Mouse (Mus musculus) MEL (cell line): Measurements from ENCODE around the gene Gm17018. TPM values are rescaled to one million over a fixed set of nuclear protein-coding genes. Genes with fewer than 3 reads are reported as not detected.

Experiments
- DNase-seq: peaks from one replicate; pipeline ENCODE4 v3.0.0; 2011; ENCODE audit warnings: low read depth, low spot score
- H3K27ac ChIP-seq: 2 replicates; pipeline ENCODE4 v1.5.1; 2012; ENCODE audit warnings: low read depth, mild to moderate bottlenecking, control low read depth, low read length, moderate library complexity; ENCODE audit not compliant: control insufficient read depth
- H3K27me3 ChIP-seq, 2 experiments: fragments of 150-350 bp in 1 of 2; sonication (generic) in 1 of 2; 2 replicates each; pipeline ENCODE4 v1.6.1; 2012; ENCODE audit warnings: low read length in 2 of 2, mild to moderate bottlenecking in 2 of 2, improper control_type of control experiment in 1 of 2, moderate library complexity in 1 of 2; ENCODE audit not compliant: insufficient read depth in 2 of 2, control insufficient read depth in 1 of 2
- H3K36me3 ChIP-seq, 2 experiments: 2 replicates each; pipeline ENCODE4 v1.6.1; 2012 to 2014; ENCODE audit warnings: low read length in 2 of 2, improper control_type of control experiment in 1 of 2, inconsistent platforms in 1 of 2, mild to moderate bottlenecking in 1 of 2; ENCODE audit not compliant: insufficient read depth in 2 of 2, control insufficient read depth in 1 of 2
- H3K4me1 ChIP-seq, 2 experiments: fragments of 150-350 bp in 1 of 2; sonication (generic) in 1 of 2; 2 replicates each; pipeline ENCODE4 v1.6.1; 2012; ENCODE audit warnings: low read length in 2 of 2, improper control_type of control experiment in 1 of 2, mild to moderate bottlenecking in 1 of 2; ENCODE audit not compliant: insufficient read depth in 2 of 2, control insufficient read depth in 1 of 2
- H3K4me3 ChIP-seq, 2 experiments: fragments of 150-350 bp in 1 of 2; sonication (generic) in 1 of 2; 2 replicates each; pipeline ENCODE4 v1.5.1; 2012; ENCODE audit warnings: low read depth in 2 of 2, low read length in 2 of 2, mild to moderate bottlenecking in 2 of 2, moderate library complexity in 2 of 2, control low read depth in 1 of 2, improper control_type of control experiment in 1 of 2; ENCODE audit not compliant: control insufficient read depth in 1 of 2, insufficient read depth in 1 of 2
- H3K79me2 ChIP-seq: 2 replicates; pipeline ENCODE4 v1.6.1; 2012; ENCODE audit warnings: mild to moderate bottlenecking, low read length, moderate library complexity; ENCODE audit not compliant: control insufficient read depth, poor library complexity, insufficient read depth
- H3K9ac ChIP-seq: 2 replicates; pipeline ENCODE4 v1.6.1; 2012; ENCODE audit warnings: low read depth, mild to moderate bottlenecking, control low read depth, low read length, moderate library complexity; ENCODE audit not compliant: control insufficient read depth, poor library complexity, severe bottlenecking
- H3K9me3 ChIP-seq: fragments of 150-350 bp; sonication (generic); replicated peaks from 2 replicates; pipeline ENCODE4 v1.6.1; 2012; ENCODE audit warnings: mild to moderate bottlenecking, low read length, improper control_type of control experiment, moderate library complexity; ENCODE audit not compliant: insufficient read depth
- BHLHE40 ChIP-seq: IDR thresholded peaks from 2 replicates; pipeline ENCODE4 v1.6.1; 2012; ENCODE audit warnings: low read depth, mild to moderate bottlenecking, inconsistent platforms, low read length, improper control_type of control experiment, borderline replicate concordance
- CHD1 ChIP-seq: IDR thresholded peaks from 2 replicates; pipeline ENCODE4 v1.6.1; 2012; ENCODE audit warnings: low read depth, mild to moderate bottlenecking, inconsistent platforms, low read length, improper control_type of control experiment
- CHD2 ChIP-seq: IDR thresholded peaks from 2 replicates; pipeline ENCODE4 v1.6.1; 2011; ENCODE audit warnings: low read length, improper control_type of control experiment
- CTCF ChIP-seq, 3 experiments: IDR thresholded peaks in 2 of 3; conservative IDR thresholded peaks in 1 of 3; 2 replicates each; pipeline ENCODE4 v1.5.1; 2011 to 2012; ENCODE audit warnings: low read length in 3 of 3, low read depth in 2 of 3, mild to moderate bottlenecking in 2 of 3, improper control_type of control experiment in 1 of 3, inconsistent platforms in 1 of 3, mixed read lengths in 1 of 3, moderate library complexity in 1 of 3; ENCODE audit not compliant: control insufficient read depth in 1 of 3, insufficient read depth in 1 of 3, poor library complexity in 1 of 3, severe bottlenecking in 1 of 3
- E2F4 ChIP-seq: IDR thresholded peaks from 2 replicates; pipeline ENCODE4 v1.6.1; 2011; ENCODE audit warnings: low read depth, low read length, improper control_type of control experiment, borderline replicate concordance
- ELF1 ChIP-seq: IDR thresholded peaks from 2 replicates; pipeline ENCODE4 v1.6.1; 2014; ENCODE audit warnings: low read depth, mild to moderate bottlenecking, inconsistent platforms, low read length, improper control_type of control experiment, moderate library complexity
- GATA1 ChIP-seq: IDR thresholded peaks from 2 replicates; pipeline ENCODE4 v1.6.1; 2011; ENCODE audit warnings: low read depth, low read length, improper control_type of control experiment
- HCFC1 ChIP-seq: IDR thresholded peaks from 2 replicates; pipeline ENCODE4 v1.6.1; 2012; ENCODE audit warnings: low read depth, mild to moderate bottlenecking, inconsistent platforms, low read length, improper control_type of control experiment, moderate library complexity
- JUND ChIP-seq: IDR thresholded peaks from 2 replicates; pipeline ENCODE4 v1.6.1; 2011; ENCODE audit warnings: low read depth, mild to moderate bottlenecking, improper control_type of control experiment, low read length
- MAZ ChIP-seq: IDR thresholded peaks from 2 replicates; pipeline ENCODE4 v1.6.1; 2012; ENCODE audit warnings: low read depth, mild to moderate bottlenecking, inconsistent platforms, low read length, improper control_type of control experiment
- MEF2A ChIP-seq: IDR thresholded peaks from 2 replicates; pipeline ENCODE4 v1.6.1; 2014; ENCODE audit warnings: low read depth, mild to moderate bottlenecking, inconsistent platforms, low read length, improper control_type of control experiment; ENCODE audit not compliant: poor library complexity, insufficient replicate concordance, severe bottlenecking; ENCODE audit errors: extremely low read depth
- MYB ChIP-seq: IDR thresholded peaks from 2 replicates; pipeline ENCODE4 v1.6.1; 2011; ENCODE audit warnings: mild to moderate bottlenecking, low read depth, low read length, improper control_type of control experiment
- NELFE ChIP-seq: IDR thresholded peaks from 2 replicates; pipeline ENCODE4 v1.6.1; 2011; ENCODE audit warnings: low read depth, low read length, improper control_type of control experiment
- POLR2A ChIP-seq, 2 experiments: IDR thresholded peaks; 2 replicates each; pipeline ENCODE4 v1.6.1; 2011 to 2012; ENCODE audit warnings: low read length in 2 of 2, mild to moderate bottlenecking in 2 of 2, control low read depth in 1 of 2, improper control_type of control experiment in 1 of 2, low read depth in 1 of 2, moderate library complexity in 1 of 2; ENCODE audit not compliant: control insufficient read depth in 1 of 2, insufficient read depth in 1 of 2, poor library complexity in 1 of 2
- POLR2AphosphoS2 ChIP-seq: IDR thresholded peaks from 2 replicates; pipeline ENCODE4 v1.6.1; 2011; ENCODE audit warnings: low read length, improper control_type of control experiment
- POLR2AphosphoS5 ChIP-seq: IDR thresholded peaks from 2 replicates; pipeline ENCODE4 v1.6.1; 2012; ENCODE audit warnings: low read depth, borderline replicate concordance, mild to moderate bottlenecking, inconsistent platforms, low read length, moderate library complexity, mixed read lengths
- RCOR1 ChIP-seq: IDR thresholded peaks from 2 replicates; pipeline ENCODE4 v1.6.1; 2012; ENCODE audit warnings: low read depth, mild to moderate bottlenecking, inconsistent platforms, low read length, improper control_type of control experiment
- SIN3A ChIP-seq: IDR thresholded peaks from 2 replicates; pipeline ENCODE4 v1.6.1; 2012; ENCODE audit warnings: low read length, improper control_type of control experiment, inconsistent platforms
- TAL1 ChIP-seq: IDR thresholded peaks from 2 replicates; pipeline ENCODE4 v1.6.1; 2012; ENCODE audit warnings: mild to moderate bottlenecking, inconsistent platforms, low read length, moderate library complexity, mixed read lengths
- TBP ChIP-seq: IDR thresholded peaks from 2 replicates; pipeline ENCODE4 v1.8.0; 2011; ENCODE audit warnings: low read depth, low read length, improper control_type of control experiment
- USF1 ChIP-seq: IDR thresholded peaks from 2 replicates; pipeline ENCODE4 v1.6.1; 2014; ENCODE audit warnings: low read depth, mild to moderate bottlenecking, inconsistent platforms, low read length, improper control_type of control experiment, moderate library complexity
- USF2 ChIP-seq, 2 experiments: IDR thresholded peaks; 2 replicates each; pipeline ENCODE4 v1.6.1; 2011 to 2012; ENCODE audit warnings: improper control_type of control experiment in 2 of 2, low read length in 2 of 2, borderline replicate concordance in 1 of 2, inconsistent platforms in 1 of 2, low read depth in 1 of 2, mild to moderate bottlenecking in 1 of 2; ENCODE audit not compliant: insufficient read depth in 1 of 2
- ZC3H11A ChIP-seq: IDR thresholded peaks from 2 replicates; pipeline ENCODE4 v1.6.1; 2012; ENCODE audit warnings: low read depth, mild to moderate bottlenecking, inconsistent platforms, low read length, improper control_type of control experiment
- ZMIZ1 ChIP-seq: IDR thresholded peaks from 2 replicates; pipeline ENCODE4 v1.6.1; 2012; ENCODE audit warnings: low read depth, mild to moderate bottlenecking, inconsistent platforms, low read length, improper control_type of control experiment, moderate library complexity
- polyA plus RNA-seq, 2 experiments: library from polyadenylated mRNA; stranded (reverse) in 1 of 2; unstranded in 1 of 2; fragments of >175 nt in 1 of 2; fragments of >200 nt in 1 of 2; gene quantifications; 2 replicates each; pipeline versions ENCODE4 v1.2.1 to v1.2.4; 2012; ENCODE audit warnings: low replicate concordance in 2 of 2, low read depth in 1 of 2; ENCODE audit not compliant: insufficient read length in 2 of 2, insufficient read depth in 1 of 2, missing spikeins in 1 of 2
- total RNA-seq: library from RNA; depleted of rRNA; stranded (reverse); fragments of 300-350 nt; gene quantifications from 2 replicates; pipeline ENCODE4 v1.2.3, GENCODE M21; 2012

Gm17018 gene
- total and polyA plus RNA-seq, 3 experiments: 34.9 to 62.6 TPM; not detected in 1

GRCm38 (mm10) chr19:45567367-45567766 is 7.0 kb downstream of the Gm17018 start:
- Histone ChIP-seq H3K4me1 (peaks cover 0 to 10% of the 10 kb centered on the region in 2 experiments; a peak in 2 of 4 replicates), H3K36me3 (no peaks in the 10 kb centered on the region), H3K9me3 (no peaks in the 10 kb centered on the region), H3K9ac (no peak overlapping the region), H3K27ac (no peak overlapping the region), H3K4me3 (no peak overlapping the region), H3K27me3 (no peaks in the 10 kb centered on the region)
- no peak for DNase-seq
- TF ChIP-seq TAL1 (no peak), HCFC1 (no peak), ZC3H11A (no peak), CHD2 (no peak), POLR2A (IDR thresholded peaks at IDR 0.05; ENCODE audit: control insufficient read depth in 1 of 2, insufficient read depth in 1 of 2, low read depth in 1 of 2, low read length in 2 of 2, poor library complexity in 1 of 2) (no peak), MAZ (no peak), SIN3A (no peak), E2F4 (no peak), MYB (no peak), POLR2AphosphoS2 (no peak), POLR2AphosphoS5 (no peak), ELF1 (no peak)
- TF ChIP-seq, all 39 proteins: peak for 0
- no peaks in the 10 kb centered on the region for H3K79me2 ChIP-seq

- peaks cover 0 to 23% of the 10 kb centered on the region in 2 experiments for H3K4me1 ChIP-seq
- no peak overlapping the region for H3K27ac ChIP-seq
- H3K27me3 ChIP-seq: no peaks in the 10 kb centered on the region
- H3K4me3 ChIP-seq: no peak overlapping the region
- no peak overlapping the region for H3K9ac ChIP-seq
- DNase-seq: peak; percentile 33
- no peak for TF ChIP-seq TBP
- TF ChIP-seq GATA1: no peak
- no peak for TF ChIP-seq MAZ
- no peak for TF ChIP-seq USF2 (IDR thresholded peaks at IDR 0.05; ENCODE audit: borderline replicate concordance in 1 of 2, insufficient read depth in 1 of 2, low read depth in 1 of 2, low read length in 2 of 2)
- H3K36me3 ChIP-seq: peaks cover 0 to 20% of the 10 kb centered on the region in 2 experiments; a peak in 2 of 4 replicates
- no peaks in the 10 kb centered on the region for H3K79me2 ChIP-seq
- no peaks in the 10 kb centered on the region for H3K9me3 ChIP-seq
These were observed 12.6 kb downstream of the Gm17018 start for GRCm38 (mm10) chr19:45573033-45573432.

- peak; percentile 89 for DNase-seq
- H3K27ac ChIP-seq: no peak overlapping the region
- H3K4me1 ChIP-seq: peaks cover 0 to 23% of the 10 kb centered on the region in 2 experiments
- no peaks in the 10 kb centered on the region for H3K9me3 ChIP-seq
- no peak overlapping the region for H3K9ac ChIP-seq
- no peaks in the 10 kb centered on the region for H3K79me2 ChIP-seq
- H3K27me3 ChIP-seq: no peaks in the 10 kb centered on the region
- no peak overlapping the region for H3K4me3 ChIP-seq
- peaks cover 0 to 20% of the 10 kb centered on the region in 2 experiments; a peak in 2 of 4 replicates for H3K36me3 ChIP-seq
- peak; percentile 74 for TF ChIP-seq ZC3H11A
- TF ChIP-seq CHD1: no peak
- no peak for TF ChIP-seq ZMIZ1
- TF ChIP-seq MAZ: 0 out of 2 replicates have a peak, but pooled peaks have one; percentile 43
- no peak for TF ChIP-seq E2F4
- TF ChIP-seq JUND: no peak
- peak; percentile 30; the same call in 1 of the 2 replicates for TF ChIP-seq RCOR1
- no peak for TF ChIP-seq BHLHE40
- TF ChIP-seq TBP: no peak
- TF ChIP-seq POLR2A (IDR thresholded peaks at IDR 0.05; ENCODE audit: control insufficient read depth in 1 of 2, insufficient read depth in 1 of 2, low read depth in 1 of 2, low read length in 2 of 2, poor library complexity in 1 of 2): no peak; a peak in 1 of 4 replicates
- no peak for TF ChIP-seq USF2 (IDR thresholded peaks at IDR 0.05; ENCODE audit: borderline replicate concordance in 1 of 2, insufficient read depth in 1 of 2, low read depth in 1 of 2, low read length in 2 of 2)
- no peak for TF ChIP-seq POLR2AphosphoS5
- TF ChIP-seq CTCF (IDR thresholded peaks at IDR 0.05 in 2 of 3, conservative IDR thresholded peaks at IDR 0.05 in 1 of 3; ENCODE audit: control insufficient read depth in 1 of 3, insufficient read depth in 1 of 3, low read depth in 2 of 3, low read length in 3 of 3, poor library complexity in 1 of 3, severe bottlenecking in 1 of 3): peak; percentile 91 to 95 (median 94)
- no peak for TF ChIP-seq NELFE
- TF ChIP-seq USF1: no peak
- no peak for TF ChIP-seq MEF2A
- TF ChIP-seq TAL1: no peak
- TF ChIP-seq HCFC1: peak; percentile 33; the same call in 1 of the 2 replicates
These were observed 13.4 kb downstream of the Gm17018 start for GRCm38 (mm10) chr19:45573861-45574267.
